Comparison of ENCODE assay signal across 8 mouse cellular contexts in the genomic region with DNA sequence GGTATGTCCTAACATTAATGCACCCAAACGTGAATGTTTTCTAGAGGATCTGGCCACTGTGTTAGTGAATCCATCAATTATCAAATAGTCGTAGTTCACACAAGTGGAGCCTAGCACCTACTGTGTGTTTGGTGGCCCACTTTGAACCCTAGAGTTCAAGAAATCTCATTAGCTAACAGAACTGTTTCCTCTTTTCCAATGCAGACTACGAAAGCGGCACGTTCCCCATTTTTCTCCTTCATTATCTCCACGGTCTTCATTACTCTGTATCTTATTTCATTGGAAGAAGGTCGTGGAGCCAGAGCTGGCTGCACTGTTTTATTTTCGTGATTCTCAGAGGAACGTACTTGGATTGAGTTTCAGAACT. TPM values are rescaled to one million over a fixed set of nuclear protein-coding genes. Genes with fewer than 3 reads are reported as not detected.
DNase-seq lines count a peak whose midpoint lies in the region; ATAC-seq and TF ChIP-seq lines count a peak whose summit lies in the region.

No protein-coding gene starts in this region.

- H3K27ac ChIP-seq in heart, adult 2 months = no peak overlapping the region; the same call in 1 of the 2 replicates
- no peak overlapping the region for H3K27ac ChIP-seq in forebrain, embryonic 16.5 days (ENCODE audit: low read length)
- peak overlapping the region; percentile 26 for H3K27ac ChIP-seq in liver, embryonic 15.5 days (replicated peaks)

- DNase-seq in heart, adult 2 months = no peak
- DNase-seq in heart, postnatal 14 days = no peak
- no peak for DNase-seq in thymus, postnatal 14 days
- no peak for DNase-seq in layer of hippocampus, adult 18-20 months (ENCODE audit: low spot score in 2 of 2)
- DNase-seq in thymus, postnatal 25 days = no peak

- no peaks in the 10 kb centered on the region for H3K36me3 ChIP-seq in heart, adult 2 months (ENCODE audit: control insufficient read depth, insufficient read depth, low read length)
- H3K36me3 ChIP-seq in E14TG2a.4 (ENCODE audit: insufficient read depth, low read length) = peaks cover 5% of the 10 kb centered on the region
- no peaks in the 10 kb centered on the region for H3K36me3 ChIP-seq in forebrain, embryonic 16.5 days (ENCODE audit: control insufficient read depth, insufficient read depth)
- H3K36me3 ChIP-seq in liver, embryonic 15.5 days (replicated peaks) = peaks cover 4% of the 10 kb centered on the region; the same call in 1 of the 2 replicates

- H3K4me1 ChIP-seq in heart, adult 2 months (ENCODE audit: control insufficient read depth, insufficient read depth, low read length) = no peaks in the 10 kb centered on the region
- peaks cover 22% of the 10 kb centered on the region for H3K4me1 ChIP-seq in E14TG2a.4 (replicated peaks; ENCODE audit: low read depth, low read length)
- peaks cover 13% of the 10 kb centered on the region for H3K4me1 ChIP-seq in forebrain, embryonic 16.5 days (replicated peaks; ENCODE audit: control insufficient read depth, insufficient read depth, low read length)
- peaks cover 26% of the 10 kb centered on the region for H3K4me1 ChIP-seq in liver, embryonic 15.5 days (replicated peaks)

- intact Hi-C loops in heart, adult 2 months (cut with DNase I) = no loop called here
- intact Hi-C loops in heart, postnatal 14 days (cut with DNase I) = no loop called here

- TF ChIP-seq EP300 in heart, adult 2 months (IDR thresholded peaks at IDR 0.05; ENCODE audit: insufficient read depth, low read depth, low read length) = no peak

- TF ChIP-seq POLR2A in heart, adult 2 months (IDR thresholded peaks at IDR 0.05; ENCODE audit: insufficient read depth, low read depth, low read length) = no peak

- H3K4me3 ChIP-seq in heart, adult 2 months = peak overlapping the region; percentile 58
- H3K4me3 ChIP-seq in E14TG2a.4 (replicated peaks; ENCODE audit: low read length) = peak overlapping the region; percentile 89
- H3K4me3 ChIP-seq in forebrain, embryonic 16.5 days (replicated peaks; ENCODE audit: low read length) = peak overlapping the region; percentile 64
- H3K4me3 ChIP-seq in liver, embryonic 15.5 days (replicated peaks) = peak overlapping the region; percentile 62

- H3K9me3 ChIP-seq in E14TG2a.4 (ENCODE audit: low read length) = no peaks in the 10 kb centered on the region
- no peaks in the 10 kb centered on the region for H3K9me3 ChIP-seq in forebrain, embryonic 16.5 days (ENCODE audit: control insufficient read depth, low read length)
- H3K9me3 ChIP-seq in liver, embryonic 15.5 days (replicated peaks) = no peaks in the 10 kb centered on the region

- 43% methylated on average over 9 of the region's 9 CpGs for WGBS in heart, adult 2 months
- whole genome bisulfite sequencing in forebrain, embryonic 16.5 days = 42% methylated on average over 9 of the region's 9 CpGs
- WGBS in liver, embryonic 15.5 days (ENCODE audit: insufficient replicate concordance) = 31% methylated on average over 9 of the region's 9 CpGs

- peak overlapping the region; percentile 85 for H3K4me2 ChIP-seq in forebrain, embryonic 16.5 days (ENCODE audit: low read length)
- H3K4me2 ChIP-seq in liver, embryonic 15.5 days = peak overlapping the region; percentile 92

- no peak for TF ChIP-seq CTCF in heart, adult 2 months (IDR thresholded peaks at IDR 0.05)
- TF ChIP-seq CTCF in E14TG2a.4 (conservative IDR thresholded peaks at IDR 0.05; ENCODE audit: low read length) = no peak

- no peak for ATAC-seq in forebrain, embryonic 16.5 days
- ATAC-seq in liver, embryonic 15.5 days (ENCODE audit: insufficient read depth) = no peak

- no peak overlapping the region for H3K9ac ChIP-seq in heart, adult 2 months (ENCODE audit: low read depth, low read length)
- no peak overlapping the region; the same call in 1 of the 2 replicates for H3K9ac ChIP-seq in forebrain, embryonic 16.5 days (replicated peaks; ENCODE audit: low read depth, low read length)
- H3K9ac ChIP-seq in liver, embryonic 15.5 days = no peak overlapping the region

- H3K27me3 ChIP-seq in heart, adult 2 months (ENCODE audit: control insufficient read depth, insufficient read depth, low read length) = no peaks in the 10 kb centered on the region
- peaks cover 44% of the 10 kb centered on the region for H3K27me3 ChIP-seq in E14TG2a.4 (ENCODE audit: insufficient read depth, low read length)
- H3K27me3 ChIP-seq in forebrain, embryonic 16.5 days (replicated peaks; ENCODE audit: control insufficient read depth, insufficient read depth, low read length) = no peaks in the 10 kb centered on the region
- H3K27me3 ChIP-seq in liver, embryonic 15.5 days = peaks cover 50% of the 10 kb centered on the region

- no peaks in the 10 kb centered on the region for H3K79me2 ChIP-seq in heart, adult 2 months (replicated peaks; ENCODE audit: control insufficient read depth, insufficient read depth, low read length)

RNA-seq across cellular contexts. Expression of a gene that starts 0.8 kb away (rescaled TPM):
- 10 to 100 TPM; 10.6 to 10.9 TPM for total RNA-seq in heart, adult 2 months (2021)
- polyA plus RNA-seq in heart, adult 2 months (2012; rRNA removed) = 22.5 and 27.2 TPM in 2 replicates
- 10 to 100 TPM; 10.4 to 12.7 TPM for total RNA-seq in heart, postnatal 14 days (2021)
- polyA plus RNA-seq in forebrain, embryonic 16.5 days (2015; fragmentation: Nextera tagmentation; extraction: Ambion mirVana) = 7.0 and 10.3 TPM in 2 replicates
- polyA plus RNA-seq in liver, embryonic 15.5 days (2015; fragmentation: Nextera tagmentation; extraction: Ambion mirVana) = 3.2 and 4.9 TPM in 2 replicates
- 10 to 100 TPM; 49.4 to 54.9 TPM for total RNA-seq in layer of hippocampus, adult 18-20 months (2021)

RNA-seq across cellular contexts. Expression of a gene that starts 2.9 kb away (rescaled TPM):
- under 1 TPM; 0.96 to 0.97 TPM for total RNA-seq in heart, adult 2 months (2021)
- 0.53 and 1.3 TPM in 2 replicates for polyA plus RNA-seq in heart, adult 2 months (2012; rRNA removed)
- 1 to 10 TPM in 1 of 2 experiments, under 1 TPM in 1; 0.85 to 1.6 TPM for total RNA-seq in heart, postnatal 14 days (2021)
- 0.41 TPM in 1 of 2 replicates, not detected in the other for polyA plus RNA-seq in forebrain, embryonic 16.5 days (2015; fragmentation: Nextera tagmentation; extraction: Ambion mirVana)
- polyA plus RNA-seq in liver, embryonic 15.5 days (2015; fragmentation: Nextera tagmentation; extraction: Ambion mirVana) = 127 and 154 TPM in 2 replicates
- 1 to 10 TPM in 1 of 2 experiments, not detected in 1; 1.2 TPM for total RNA-seq in layer of hippocampus, adult 18-20 months (2021)

RNA-seq across cellular contexts. Expression of a gene that starts 32.2 kb away (rescaled TPM):
- 10 to 100 TPM; 22.7 to 27.8 TPM for total RNA-seq in heart, adult 2 months (2021)
- polyA plus RNA-seq in heart, adult 2 months (2012; rRNA removed) = 28.3 and 36.1 TPM in 2 replicates
- total RNA-seq in heart, postnatal 14 days (2021) = 10 to 100 TPM; 32.7 to 41.8 TPM
- 184 and 187 TPM in 2 replicates for polyA plus RNA-seq in forebrain, embryonic 16.5 days (2015; fragmentation: Nextera tagmentation; extraction: Ambion mirVana)
- 16.7 and 19.0 TPM in 2 replicates for polyA plus RNA-seq in liver, embryonic 15.5 days (2015; fragmentation: Nextera tagmentation; extraction: Ambion mirVana)
- 10 to 100 TPM; 65.2 to 78.9 TPM for total RNA-seq in layer of hippocampus, adult 18-20 months (2021)

RNA-seq across cellular contexts. Expression of a gene that starts 32.3 kb away (rescaled TPM):
- total RNA-seq in heart, adult 2 months (2021) = 10 to 100 TPM; 78.6 to 93.9 TPM
- polyA plus RNA-seq in heart, adult 2 months (2012; rRNA removed) = 28.2 and 57.5 TPM in 2 replicates
- total RNA-seq in heart, postnatal 14 days (2021) = 10 to 100 TPM; 80.1 to 88.6 TPM
- 150 and 161 TPM in 2 replicates for polyA plus RNA-seq in forebrain, embryonic 16.5 days (2015; fragmentation: Nextera tagmentation; extraction: Ambion mirVana)
- 87.1 and 89.2 TPM in 2 replicates for polyA plus RNA-seq in liver, embryonic 15.5 days (2015; fragmentation: Nextera tagmentation; extraction: Ambion mirVana)
- total RNA-seq in layer of hippocampus, adult 18-20 months (2021) = 100 to 1,000 TPM in 1 of 2 experiments, 10 to 100 TPM in 1; 97.1 to 103 TPM
